Mouse (Mus musculus) urinary bladder, postnatal 14 days (tissue): Measurements from ENCODE around the gene Slc5a6.
"Not testable (repeated sequence)": the region's sequence is repeated elsewhere in the genome, so short reads cannot be mapped to it uniquely, and the experiment has no call there.

Source experiments
- DNase-seq: peaks from one replicate; pipeline ENCODE4 v3.0.0; 2021; ENCODE audit warnings: low spot score

The Slc5a6 gene

GRCm38 (mm10) chr5:31069810-31070209 is 21.1 kb upstream of the Slc5a6 start:
- no peak for DNase-seq

- DNase-seq = no peak
Measured at GRCm38 (mm10) chr5:31055216-31056140, 6.8 kb upstream of the Slc5a6 start.

GRCm38 (mm10) chr5:31054261-31055215 is 5.8 kb upstream of the Slc5a6 start, which contains the start of gene Cad:
TSS of gene Cad (plus strand) at chr5:31054780.
- DNase-seq = peak; percentile 96

GRCm38 (mm10) chr5:31053728-31054127 is 5.0 kb upstream of the Slc5a6 start:
- not testable (repeated sequence) for DNase-seq

GRCm38 (mm10) chr5:31050427-31050826 is 1.7 kb upstream of the Slc5a6 start:
- no peak for DNase-seq

GRCm38 (mm10) chr5:31047848-31048762 is 619 bp downstream of the Slc5a6 start, which contains the start of gene Atraid:
TSS of gene Atraid (plus strand) at chr5:31048312.
- DNase-seq = peak; percentile 99

GRCm38 (mm10) chr5:31047074-31047473 is 1.6 kb downstream of the Slc5a6 start:
- DNase-seq = no peak

GRCm38 (mm10) chr5:31046416-31046815 is 2.3 kb downstream of the Slc5a6 start:
- DNase-seq = no peak

- no peak for DNase-seq
Measured at GRCm38 (mm10) chr5:31038171-31038845, 10.4 kb downstream of the Slc5a6 start.

- not testable (repeated sequence) for DNase-seq
Measured at GRCm38 (mm10) chr5:31036556-31036955, 12.2 kb downstream of the Slc5a6 start.

GRCm38 (mm10) chr5:31034669-31035068 is 14.1 kb downstream of the Slc5a6 start:
- no peak for DNase-seq

- DNase-seq = no peak
Measured at GRCm38 (mm10) chr5:31031508-31031907, 17.2 kb downstream of the Slc5a6 start.

GRCm38 (mm10) chr5:31030926-31031325 is 17.8 kb downstream of the Slc5a6 start:
- DNase-seq = no peak

- no peak for DNase-seq
Measured at GRCm38 (mm10) chr5:31024641-31025040, 24.1 kb downstream of the Slc5a6 start.

GRCm38 (mm10) chr5:31023254-31023653 is 25.5 kb downstream of the Slc5a6 start:
- DNase-seq = no peak

GRCm38 (mm10) chr5:31022690-31023089 is 26.0 kb downstream of the Slc5a6 start:
- DNase-seq = no peak

GRCm38 (mm10) chr5:31021790-31022189 is 26.9 kb downstream of the Slc5a6 start:
- not testable (repeated sequence) for DNase-seq

GRCm38 (mm10) chr5:31015913-31016312 is 32.8 kb downstream of the Slc5a6 start:
- DNase-seq = no peak

GRCm38 (mm10) chr5:31012737-31013136 is 36.0 kb downstream of the Slc5a6 start:
- DNase-seq = no peak

- DNase-seq = peak; percentile 89
Measured at GRCm38 (mm10) chr5:31004184-31004583, 44.5 kb downstream of the Slc5a6 start.

GRCm38 (mm10) chr5:31001560-31001959 is 47.2 kb downstream of the Slc5a6 start:
- DNase-seq = no peak
